Mouse (Mus musculus): Measurements from ENCODE around the gene Tomt. TPM values are rescaled to one million over a fixed set of nuclear protein-coding genes. Genes with fewer than 3 reads are reported as not detected.

The Tomt gene
- total RNA-seq, 2 experiments from 2014 or later, result not detected

DNA sequence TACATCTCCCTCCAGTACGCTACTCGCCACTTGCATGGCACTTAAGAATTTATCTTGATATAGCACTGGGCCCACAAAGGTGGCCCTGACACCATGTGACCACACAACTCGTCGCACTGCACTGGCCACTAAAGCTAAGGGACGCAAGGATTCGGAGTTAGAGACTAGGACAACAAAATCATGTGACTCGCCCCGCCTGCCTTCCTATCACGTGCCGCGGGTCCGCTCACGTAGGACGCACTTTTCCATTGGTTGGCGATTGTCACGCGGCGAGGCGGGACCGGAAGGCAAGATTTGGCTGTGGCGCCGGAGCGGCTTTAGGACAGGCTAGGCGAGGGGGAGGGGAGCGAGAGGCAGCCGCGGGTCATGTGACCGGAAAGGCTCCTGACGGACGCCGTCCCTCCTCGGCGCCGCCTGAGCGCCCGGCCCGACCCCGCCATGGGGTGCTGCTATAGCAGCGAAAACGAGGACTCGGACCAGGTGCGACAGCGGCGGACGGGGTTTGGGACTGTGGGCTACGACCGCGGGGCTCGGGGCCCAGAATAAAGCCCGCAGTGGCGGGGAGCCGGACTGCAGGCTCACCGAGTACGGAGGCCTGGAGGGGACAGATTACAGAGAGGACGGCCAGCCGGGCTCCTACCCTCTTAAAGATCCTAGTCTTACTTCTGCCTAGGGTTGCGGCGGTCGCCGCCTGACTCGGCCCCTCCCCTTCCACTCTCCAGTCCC, 435 bp downstream of the Tomt start, which contains the start of gene Lamtor1:
TSS of gene Lamtor1 (plus strand) at position 344 of the 726 bp plus-strand sequence.
- DNase-seq (ENCODE audit: low spot score), result peak; percentile 99
- intact Hi-C loops (cut with DNase I), result loop anchor here (2.0 to 5.0 kb wide), 2 partner anchors 69 to 162 kb away; partner anchors contain the start of genes Rnf121, Xndc1 and Xntrpc

DNA sequence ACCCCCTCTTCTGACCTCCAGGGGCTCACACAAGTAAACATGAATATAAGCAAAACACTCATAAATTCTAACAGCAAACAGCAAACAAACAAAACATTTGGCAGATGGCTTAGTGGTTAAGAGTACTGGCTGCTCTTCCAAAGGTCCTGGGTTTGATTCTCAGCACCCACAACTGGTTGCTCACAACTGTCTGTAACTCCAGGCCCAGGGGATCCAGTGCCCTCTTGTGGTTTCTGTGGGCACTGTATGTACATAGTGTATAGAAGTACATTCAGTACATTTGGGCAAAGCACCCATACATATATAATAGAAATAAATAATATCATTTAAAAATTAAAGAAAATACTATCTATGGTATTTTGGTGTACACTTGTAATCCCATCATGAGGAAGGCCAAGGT, 3.3 kb downstream of the Tomt start:
- no peak for DNase-seq (ENCODE audit: low spot score)
- intact Hi-C loops (cut with DNase I), result no loop called here

DNA sequence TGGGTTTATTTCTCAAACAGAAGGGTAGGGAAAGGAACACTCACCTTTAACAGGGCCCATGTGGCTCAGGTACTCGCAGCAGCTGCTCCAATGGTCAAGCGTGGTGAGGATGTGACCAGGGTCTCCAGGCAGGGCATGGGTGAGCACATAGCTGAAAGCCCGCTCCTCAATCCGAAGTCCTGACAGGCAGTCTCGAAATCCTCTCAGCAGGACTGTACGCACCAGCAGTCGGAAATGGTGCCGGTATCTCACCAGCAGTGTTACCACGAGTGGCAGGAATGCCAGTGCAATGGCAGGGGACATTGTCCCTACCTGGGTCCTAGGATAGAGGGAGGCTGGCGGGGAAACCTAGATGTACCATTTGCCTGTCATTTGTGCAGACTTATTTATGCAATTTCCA, 4.2 kb downstream of the Tomt start:
- DNase-seq (ENCODE audit: low spot score), result no peak
- intact Hi-C loops (cut with DNase I), result no loop called here

DNA sequence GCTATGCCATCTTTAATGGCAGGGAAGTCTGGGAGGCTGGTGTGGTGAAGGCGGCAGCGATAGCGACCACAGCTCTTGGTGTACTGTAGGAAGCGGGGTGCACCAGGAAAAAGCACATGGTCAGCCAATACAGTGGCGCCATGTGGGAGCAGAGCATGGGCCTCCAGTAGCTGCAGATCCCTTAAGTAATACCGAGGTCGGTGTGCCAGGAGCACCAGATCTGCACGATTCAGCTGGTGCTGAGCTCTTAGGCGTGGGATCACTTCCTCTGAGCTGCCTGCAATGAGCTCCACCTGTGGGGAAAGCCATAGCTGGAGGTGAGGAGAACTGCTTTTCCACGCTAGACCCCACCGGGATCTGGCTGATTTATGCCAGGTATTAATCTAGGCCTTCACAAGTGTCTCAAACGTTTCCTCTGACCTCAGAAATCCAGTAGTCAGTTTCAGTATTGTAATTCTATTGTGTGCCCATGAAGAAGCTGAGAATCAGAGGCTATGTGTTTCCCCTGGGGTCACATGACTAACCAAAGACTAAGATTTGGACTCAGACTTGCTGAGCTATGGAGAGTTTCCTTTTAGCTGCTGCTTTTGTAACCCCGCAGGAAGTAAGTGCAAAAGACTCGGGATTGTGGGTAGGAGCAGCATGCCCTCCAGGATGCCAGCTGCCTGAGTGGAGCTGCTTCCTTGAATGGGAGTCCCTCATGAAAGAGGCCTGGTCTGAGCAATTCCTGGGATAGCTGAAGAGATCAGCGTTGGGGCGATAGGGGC, 5.6 kb downstream of the Tomt start:
- no peak for DNase-seq (ENCODE audit: low spot score)
- intact Hi-C loops (cut with DNase I), result no loop called here

DNA sequence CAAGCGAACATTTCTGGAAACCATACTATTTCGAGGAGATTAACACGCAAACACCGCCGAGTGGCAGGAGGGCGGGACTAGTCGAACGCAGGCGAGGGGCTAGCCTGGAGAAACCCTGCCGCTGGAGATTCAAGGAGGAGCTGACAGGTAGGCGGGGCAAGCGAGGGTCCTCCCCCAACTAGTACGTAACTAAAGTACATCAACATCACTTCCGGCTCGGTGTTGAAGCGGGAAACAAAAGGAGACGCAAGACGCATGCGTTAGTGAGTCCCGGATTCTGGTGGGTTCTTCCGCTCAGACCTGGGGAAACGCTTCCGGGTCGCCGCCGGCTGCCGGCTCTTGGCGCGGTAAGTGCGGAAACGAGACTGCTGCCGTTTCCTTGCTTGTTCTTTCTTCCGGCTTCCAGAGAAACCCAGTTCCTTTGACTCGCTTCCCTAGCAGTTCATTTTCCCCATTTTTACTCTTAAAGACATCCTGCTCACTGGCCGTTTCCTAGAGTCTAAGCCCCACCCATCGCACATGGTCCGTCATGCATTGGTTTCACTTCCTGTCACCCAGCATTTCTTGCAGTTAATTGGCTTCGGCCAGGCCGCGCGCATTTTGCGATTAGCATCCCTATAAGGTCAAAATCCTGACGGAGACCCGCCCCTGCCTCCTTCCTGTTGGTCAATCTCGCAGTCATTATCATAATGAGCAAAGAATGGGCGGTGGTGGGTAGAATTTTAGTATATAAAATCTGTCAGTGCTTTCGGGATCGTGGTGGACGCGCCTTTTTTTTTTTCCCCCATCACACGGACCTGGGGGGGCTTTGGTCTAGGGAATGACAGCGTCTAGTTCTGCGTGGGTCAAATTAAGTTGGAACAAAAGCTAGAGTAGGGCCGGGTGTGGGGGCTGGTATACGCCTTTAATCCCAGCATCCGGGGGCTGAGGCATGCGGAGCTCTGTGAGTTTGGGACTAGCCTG, 9.8 kb downstream of the Tomt start:
- DNase-seq (ENCODE audit: low spot score), result peak; percentile 95
- intact Hi-C loops (cut with DNase I), result loop anchor here (5.0 kb wide), 2 partner anchors 36 to 234 kb away; partner anchors contain the start of genes Clpb, Lrrc51 and Numa1

DNA sequence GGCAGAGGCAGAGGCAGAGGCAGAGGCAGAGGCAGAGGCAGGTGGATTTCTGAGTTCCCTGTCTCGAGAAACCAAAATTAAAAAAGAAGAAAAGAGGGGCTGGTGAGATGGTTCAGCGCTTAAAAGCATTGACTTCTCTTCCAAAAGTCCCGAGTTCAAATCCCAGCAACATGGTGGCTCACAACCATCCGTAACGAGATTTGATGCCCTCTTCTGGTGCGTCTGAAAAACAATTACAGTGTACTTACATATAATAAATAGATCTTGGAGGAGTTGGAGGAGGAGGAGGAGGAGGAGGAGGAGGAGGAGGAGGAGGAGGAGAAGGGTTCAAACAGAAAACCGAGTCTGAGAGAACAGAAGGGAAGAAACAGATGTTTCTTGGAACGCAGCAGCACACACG, 10.5 kb downstream of the Tomt start:
- intact Hi-C loops (cut with DNase I), result loop anchor here (5.0 kb wide), 2 partner anchors 37 to 233 kb away; partner anchors contain the start of genes Clpb, Lrrc51 and Numa1
- no peak for DNase-seq (ENCODE audit: low spot score)

DNA sequence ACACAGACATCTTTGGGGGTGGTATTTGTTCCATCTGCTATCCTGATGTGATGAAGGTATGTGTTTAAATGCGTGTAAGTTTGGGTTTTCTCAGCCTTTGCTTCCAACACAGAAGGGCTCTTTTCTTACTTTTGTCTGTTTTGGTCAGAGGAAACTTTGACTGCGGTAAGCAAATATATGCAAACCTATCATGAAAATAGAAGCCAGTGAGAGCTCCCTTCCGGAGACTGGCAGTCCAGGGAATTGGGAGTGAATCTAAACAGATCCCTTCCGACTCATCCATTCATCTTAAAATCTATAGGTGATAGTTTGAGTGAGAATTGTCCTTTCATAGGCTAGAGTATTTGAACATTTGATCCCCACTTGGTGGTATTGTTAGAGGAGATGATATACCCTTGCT, 17.7 kb downstream of the Tomt start:
- no peak for DNase-seq (ENCODE audit: low spot score)
- intact Hi-C loops (cut with DNase I), result no loop called here

DNA sequence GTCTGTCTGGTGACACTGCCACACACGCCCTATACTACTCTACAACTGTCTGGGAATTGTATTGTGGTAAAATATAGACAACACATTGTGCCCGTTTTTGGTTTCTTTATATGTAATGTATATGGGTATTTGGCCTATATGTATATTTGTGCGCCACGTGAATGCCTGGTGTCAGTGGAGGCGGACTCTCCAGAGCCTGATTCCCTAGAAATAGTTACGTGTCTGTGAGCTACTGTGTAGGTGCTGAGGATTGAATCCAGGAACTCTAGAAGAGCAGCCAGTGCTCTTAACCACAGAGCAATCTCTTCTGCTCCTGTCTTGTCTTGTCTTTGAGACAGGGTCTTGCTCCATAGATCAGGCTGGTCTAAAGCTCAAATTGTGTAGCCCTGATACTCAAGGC, 19.9 kb downstream of the Tomt start:
- no peak for DNase-seq (ENCODE audit: low spot score)
- intact Hi-C loops (cut with DNase I), result no loop called here

DNA sequence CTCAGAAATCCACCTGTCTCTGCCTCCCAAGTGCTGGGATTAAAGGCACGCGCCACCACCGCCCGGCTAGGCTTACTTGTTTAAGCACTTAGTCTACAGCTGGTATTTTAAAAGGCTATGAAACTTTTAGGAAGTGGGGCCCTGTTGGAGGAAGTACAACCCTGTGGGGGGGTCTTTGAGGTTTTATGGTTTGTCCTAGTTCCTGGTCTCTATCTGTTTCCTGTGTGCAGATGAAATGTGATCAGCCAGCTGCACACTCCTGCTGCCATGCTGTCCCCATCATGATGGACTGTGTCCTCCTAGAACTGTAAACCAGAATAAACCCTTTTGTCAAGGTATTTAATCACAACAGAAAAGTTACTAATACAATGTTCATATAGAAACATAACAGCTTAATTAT, 22.0 kb downstream of the Tomt start:
- intact Hi-C loops (cut with DNase I), result no loop called here
- no peak for DNase-seq (ENCODE audit: low spot score)

DNA sequence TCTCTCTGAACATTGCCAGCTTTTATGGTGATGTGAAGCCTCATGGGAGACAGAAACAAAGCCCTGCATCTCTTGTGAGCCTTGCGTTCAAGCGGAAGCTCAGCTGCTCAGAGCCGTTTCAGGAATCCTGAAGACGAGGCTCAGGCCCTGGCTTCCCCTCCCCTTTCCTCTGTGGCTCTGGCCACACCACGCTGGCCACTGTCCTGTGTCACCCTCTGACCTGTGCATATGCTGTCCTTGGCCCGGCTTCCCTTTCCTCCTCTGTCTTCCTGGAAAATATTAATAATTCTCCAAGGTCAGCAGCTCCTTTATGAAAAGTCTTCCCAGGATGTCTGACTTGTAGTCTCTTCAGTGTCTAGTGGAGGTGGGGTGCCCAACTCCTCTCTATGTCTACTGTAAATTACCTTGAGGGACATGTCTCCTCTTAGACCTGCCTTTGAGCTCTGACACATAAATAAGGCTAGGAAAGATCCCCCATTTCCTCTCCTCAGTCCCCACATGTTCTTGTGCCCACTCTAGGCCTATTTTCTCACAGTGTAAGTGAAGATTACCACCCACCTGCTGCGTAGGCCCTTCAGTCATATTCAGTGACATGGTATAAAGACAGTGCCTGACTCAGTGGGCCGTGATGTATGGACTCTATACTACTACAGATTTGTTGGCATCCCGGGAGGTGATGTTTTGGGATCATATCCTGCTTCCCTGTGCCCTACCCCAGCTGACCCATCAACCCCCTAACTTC, 23.6 kb downstream of the Tomt start:
- DNase-seq (ENCODE audit: low spot score), result no peak
- intact Hi-C loops (cut with DNase I), result no loop called here

DNA sequence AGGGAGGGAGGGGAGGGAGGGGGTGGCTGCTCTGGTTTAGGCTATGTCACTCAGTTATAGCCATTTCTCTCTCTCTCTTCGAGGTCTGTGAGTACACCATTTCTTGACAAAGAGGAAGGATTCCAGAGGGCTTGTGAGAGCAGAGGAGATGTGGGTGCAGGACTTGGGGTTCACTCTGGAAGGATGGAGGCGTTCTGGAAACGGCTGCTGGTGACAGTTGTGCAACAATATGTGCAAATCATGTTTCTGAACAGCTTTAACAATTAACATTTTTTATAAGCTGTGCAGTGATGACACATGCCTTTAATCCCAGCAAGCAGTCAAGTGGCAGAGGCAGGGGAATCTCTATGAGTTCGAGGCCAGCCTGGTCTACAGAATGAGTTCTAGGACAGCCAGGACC, 25.3 kb downstream of the Tomt start:
- intact Hi-C loops (cut with DNase I), result no loop called here
- no peak for DNase-seq (ENCODE audit: low spot score)

DNA sequence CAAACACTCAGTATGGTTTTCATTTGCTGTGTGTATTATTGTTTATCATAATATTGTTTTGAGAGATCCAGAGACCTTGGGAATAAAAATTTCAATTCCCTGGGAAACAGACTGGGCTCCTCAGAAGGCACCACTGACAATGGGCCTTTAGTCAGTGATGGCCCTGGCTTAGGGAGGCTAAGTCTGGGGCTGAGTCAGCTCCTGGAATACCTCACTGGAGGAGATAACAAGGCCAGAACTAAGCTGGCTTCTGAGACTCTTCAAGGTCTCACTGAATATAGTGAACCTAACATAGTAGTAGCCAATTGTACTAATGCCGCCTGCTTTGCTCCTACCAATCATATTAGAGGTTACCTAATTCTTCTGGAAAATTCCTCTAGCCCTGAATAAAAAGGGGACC, 30.2 kb downstream of the Tomt start:
- DNase-seq (ENCODE audit: low spot score), result no peak
- intact Hi-C loops (cut with DNase I), result no loop called here

DNA sequence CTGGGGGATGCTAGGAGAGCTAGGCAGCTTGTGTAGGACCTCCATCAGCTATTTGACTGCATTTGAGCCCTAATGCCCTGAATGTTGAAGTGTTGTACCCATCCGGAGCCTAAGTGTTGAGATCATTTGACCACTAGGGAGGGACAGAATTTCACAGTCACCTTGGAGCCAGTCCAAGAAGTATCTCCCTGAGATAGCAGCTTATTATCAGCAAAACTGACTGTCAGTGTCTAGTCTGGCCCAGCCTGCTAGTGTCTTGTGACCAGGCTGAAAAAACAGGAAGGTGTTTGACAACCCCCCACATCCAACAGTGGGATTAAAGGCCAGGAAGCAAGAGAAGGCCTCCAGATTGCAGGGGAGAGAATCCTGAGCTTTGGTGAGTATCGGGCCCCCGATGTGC, 34.9 kb downstream of the Tomt start:
- DNase-seq (ENCODE audit: low spot score), result no peak
- intact Hi-C loops (cut with DNase I), result no loop called here

DNA sequence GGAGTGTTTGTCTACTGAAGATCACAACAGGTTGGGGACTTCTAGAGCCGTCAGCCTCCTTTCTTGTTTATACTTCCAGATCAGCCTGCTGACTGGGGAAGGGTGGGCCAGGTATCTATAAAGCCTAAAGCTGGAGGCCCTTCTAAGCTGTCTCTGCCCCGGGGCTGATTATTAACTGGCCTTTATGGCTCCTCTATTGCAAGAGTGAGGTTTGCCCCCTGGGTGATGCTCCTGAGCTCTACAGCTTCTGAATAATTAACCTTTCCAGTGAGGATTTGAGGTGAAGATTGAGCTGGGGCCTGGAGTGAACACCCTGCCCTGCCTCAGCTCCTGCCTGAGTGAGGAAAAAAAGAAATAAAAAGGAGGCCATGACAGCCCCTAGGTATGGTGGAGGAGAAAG, 35.5 kb downstream of the Tomt start, which contains the start of gene Folr1:
TSS of gene Folr1 (minus strand) at position 160 of the 400 bp plus-strand sequence.
- no peak for DNase-seq (ENCODE audit: low spot score)
- intact Hi-C loops (cut with DNase I), result no loop called here

DNA sequence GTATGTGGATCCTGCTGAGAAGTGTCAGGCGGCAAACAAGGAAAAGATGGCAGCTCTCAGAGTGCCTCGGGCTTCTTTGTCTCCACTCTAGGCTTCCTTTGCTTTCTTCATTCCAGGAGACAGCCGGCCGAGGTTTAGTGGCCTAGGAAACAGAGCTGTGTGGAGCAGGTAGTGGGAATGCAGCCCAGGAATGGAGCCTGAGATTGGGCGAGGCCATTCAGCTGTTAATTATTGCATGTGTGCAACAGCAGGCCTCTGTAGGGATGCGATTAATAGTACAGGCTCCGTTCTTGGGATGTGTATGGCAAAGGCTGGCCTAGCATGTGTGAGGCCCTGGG, 37.0 kb downstream of the Tomt start:
- intact Hi-C loops (cut with DNase I), result no loop called here
- DNase-seq (ENCODE audit: low spot score), result no peak

DNA sequence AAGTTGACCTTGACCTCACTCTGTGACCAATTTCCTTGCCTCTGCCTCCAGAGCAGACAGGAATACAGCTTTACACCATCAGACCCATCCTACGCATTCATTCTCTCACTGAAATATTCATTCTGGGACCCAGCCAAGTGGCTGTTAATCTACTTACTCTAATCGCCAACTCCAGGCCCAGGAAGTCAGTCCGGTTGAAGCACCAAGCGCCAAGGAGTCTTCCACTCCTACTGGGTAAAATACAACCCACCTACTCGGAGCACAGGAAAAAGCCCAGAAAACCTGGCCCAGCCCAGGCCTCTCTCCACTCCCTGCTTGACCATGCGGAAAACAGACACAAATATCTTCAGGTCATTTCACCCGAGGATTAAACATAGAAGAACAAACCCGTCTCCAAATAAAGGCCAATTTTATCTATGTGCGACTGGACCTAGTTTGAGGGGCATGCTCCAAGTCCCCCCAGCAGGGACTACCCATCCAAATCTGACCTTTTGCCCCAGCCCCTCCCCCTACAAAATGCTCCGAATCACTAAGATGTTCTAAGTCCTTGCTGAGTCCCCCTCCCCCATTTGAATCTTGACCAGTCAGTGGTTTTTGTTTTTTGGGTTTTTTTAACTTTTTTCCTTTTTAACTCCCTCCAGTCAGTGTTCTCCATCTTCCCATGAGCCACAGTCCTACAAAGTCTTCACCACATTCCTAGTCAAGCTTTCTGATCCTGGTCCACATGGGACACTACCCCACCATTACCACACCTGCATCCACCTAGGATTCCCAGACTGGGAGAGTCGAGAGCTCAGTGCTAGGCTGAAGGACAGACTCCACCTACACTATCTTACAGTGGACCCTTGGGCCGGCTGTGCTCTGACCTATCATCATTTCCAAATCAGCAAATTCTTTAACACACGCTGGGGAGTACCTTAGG, 37.7 kb downstream of the Tomt start:
- intact Hi-C loops (cut with DNase I), result no loop called here
- DNase-seq (ENCODE audit: low spot score), result no peak

DNA sequence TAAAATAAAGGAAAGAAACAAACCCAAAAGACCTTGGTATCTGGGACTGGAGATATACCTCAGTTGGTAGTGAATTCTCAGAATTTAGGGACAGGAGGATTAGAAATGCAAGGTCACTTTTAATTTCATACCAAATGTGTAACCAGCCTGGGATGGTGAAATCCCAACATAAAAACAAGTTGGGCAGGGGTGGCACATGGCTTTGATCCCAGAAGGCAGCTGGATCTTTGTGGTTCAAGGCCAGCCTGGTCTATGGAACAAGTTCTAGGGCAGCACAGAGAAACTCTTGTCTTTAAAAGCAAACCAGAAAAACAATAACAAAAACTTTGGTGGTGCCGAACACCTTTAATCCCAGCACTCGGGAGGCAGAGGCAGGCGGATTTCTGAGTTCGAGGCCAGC, 38.7 kb downstream of the Tomt start:
- intact Hi-C loops (cut with DNase I), result no loop called here
- no peak for DNase-seq (ENCODE audit: low spot score)

DNA sequence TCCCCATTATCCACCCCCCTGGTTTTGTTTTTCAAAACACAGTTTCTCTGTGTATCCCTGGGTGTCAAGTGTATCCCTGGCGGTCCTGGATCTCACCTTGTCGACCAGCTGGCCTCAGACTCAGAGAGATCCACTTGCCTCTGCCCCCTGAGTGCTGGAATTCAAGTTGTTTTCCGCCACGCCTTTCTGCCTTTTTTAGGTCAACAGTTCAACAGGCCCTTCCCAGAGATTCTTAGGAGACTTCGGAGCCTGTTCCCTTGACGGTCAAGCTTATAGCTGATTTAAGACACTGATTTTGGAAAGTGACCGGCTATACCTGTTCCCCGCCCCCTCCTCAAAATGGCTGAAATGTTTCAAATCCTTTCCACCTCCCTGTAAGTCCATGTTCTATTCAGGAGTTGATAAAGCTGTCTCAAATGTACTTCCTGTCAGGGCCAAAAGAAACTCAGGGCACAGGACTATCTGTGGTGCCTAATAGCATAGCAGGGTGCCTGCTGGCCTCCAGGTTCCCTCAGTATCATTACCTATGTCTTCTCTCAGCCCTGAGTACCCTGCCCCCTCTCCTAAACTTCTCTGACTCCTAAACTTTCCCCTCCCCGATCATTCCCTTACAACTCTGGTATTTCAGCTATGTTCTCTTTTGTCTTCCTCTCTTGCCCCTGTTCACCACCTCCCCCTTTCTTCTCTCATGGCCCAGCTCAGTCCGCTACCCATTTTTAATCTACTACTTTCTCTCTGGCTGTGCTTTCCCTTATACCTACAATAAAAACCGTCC, 39.5 kb downstream of the Tomt start:
- intact Hi-C loops (cut with DNase I), result no loop called here
- DNase-seq (ENCODE audit: low spot score), result no peak
